Mouse (Mus musculus): ENCODE results near the gene Nfia. TPM values are rescaled to one million over a fixed set of nuclear protein-coding genes. Genes with fewer than 3 reads are reported as not detected.

Nfia gene
- polyA plus RNA-seq, 1 experiment from 2014 or later, result 88.3 TPM

DNA sequence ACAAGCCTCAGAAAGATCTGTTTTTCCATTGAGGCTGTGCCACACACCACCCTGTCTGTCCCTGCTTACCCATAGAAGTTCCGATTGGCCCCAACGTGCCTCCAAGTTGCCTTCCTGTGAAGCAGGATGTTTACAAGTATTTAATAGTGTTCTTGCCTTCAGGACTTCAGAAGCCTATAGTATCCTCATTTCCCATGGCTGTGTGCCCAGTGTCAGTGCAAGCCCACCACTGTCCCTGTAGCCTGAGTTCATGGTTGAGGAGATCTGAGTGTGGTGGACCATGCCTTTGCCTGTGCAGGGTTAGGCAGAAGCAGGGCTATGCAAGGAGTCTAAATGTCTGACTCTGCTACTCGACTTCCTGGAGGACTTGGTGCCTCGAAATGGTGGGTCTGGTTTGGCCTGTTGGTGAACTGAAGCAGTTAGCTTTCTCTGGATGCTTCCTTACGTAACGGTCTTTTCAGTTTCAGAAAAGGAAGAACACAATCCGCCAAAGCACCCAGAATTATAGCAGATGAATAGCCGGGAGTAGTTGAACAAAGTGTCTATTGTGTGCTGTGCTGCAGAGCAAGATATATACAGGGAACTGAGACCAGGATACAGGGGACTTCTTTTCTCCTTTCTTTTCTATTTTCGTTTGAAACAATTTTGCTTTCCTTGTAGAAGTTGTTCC lies 99.4 kb downstream of the Nfia start:
- no peaks in the 10 kb centered on the region for H3K36me3 ChIP-seq (ENCODE audit: control insufficient read depth, insufficient read depth)
- WGBS, result 27% methylated on average over 9 of the region's 9 CpGs
- H3K4me2 ChIP-seq (ENCODE audit: low read length), result no peak overlapping the region
- H3K4me1 ChIP-seq (replicated peaks; ENCODE audit: control insufficient read depth, insufficient read depth, low read length), result peaks cover 53% of the 10 kb centered on the region
- no peak overlapping the region for H3K27ac ChIP-seq (ENCODE audit: low read length)
- H3K9ac ChIP-seq (replicated peaks; ENCODE audit: low read depth, low read length), result no peak overlapping the region
- no peaks in the 10 kb centered on the region for H3K9me3 ChIP-seq (ENCODE audit: control insufficient read depth, low read length)
- no peaks in the 10 kb centered on the region for H3K27me3 ChIP-seq (replicated peaks; ENCODE audit: control insufficient read depth, insufficient read depth, low read length)
- H3K4me3 ChIP-seq (replicated peaks; ENCODE audit: low read length), result no peak overlapping the region
- ATAC-seq, result no peak

DNA sequence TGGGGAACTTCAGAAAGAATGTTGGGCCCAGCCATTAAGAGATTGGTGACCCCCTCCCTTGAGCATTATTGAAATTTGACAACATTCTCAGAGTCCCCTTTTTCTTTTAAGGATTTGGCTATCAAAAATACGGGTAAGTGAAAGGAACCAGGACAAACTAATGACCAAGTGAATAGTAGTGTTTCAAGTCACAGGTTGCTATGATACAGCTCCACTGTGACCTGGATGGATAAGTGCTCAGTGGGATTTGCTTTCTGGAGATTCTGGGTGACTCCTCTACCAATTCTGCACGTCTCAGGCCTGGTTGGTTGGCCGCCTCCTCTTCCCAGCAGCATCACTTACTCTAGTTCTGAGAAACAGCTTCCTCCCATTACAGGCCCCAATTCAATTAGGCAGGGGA lies 102.4 kb downstream of the Nfia start:
- WGBS, result 37% methylated on average over 3 of the region's 3 CpGs
- Histone ChIP-seq H3K4me3 (replicated peaks; ENCODE audit: low read length) (no peak overlapping the region), H3K27ac (ENCODE audit: low read length) (peak overlapping the region; percentile 11; the same call in 1 of the 2 replicates), H3K4me2 (ENCODE audit: low read length) (no peak overlapping the region), H3K9me3 (ENCODE audit: control insufficient read depth, low read length) (no peaks in the 10 kb centered on the region), H3K9ac (replicated peaks; ENCODE audit: low read depth, low read length) (no peak overlapping the region), H3K36me3 (ENCODE audit: control insufficient read depth, insufficient read depth) (no peaks in the 10 kb centered on the region), H3K4me1 (replicated peaks; ENCODE audit: control insufficient read depth, insufficient read depth, low read length) (peaks cover 47% of the 10 kb centered on the region), H3K27me3 (replicated peaks; ENCODE audit: control insufficient read depth, insufficient read depth, low read length) (no peaks in the 10 kb centered on the region)
- no peak for ATAC-seq

DNA sequence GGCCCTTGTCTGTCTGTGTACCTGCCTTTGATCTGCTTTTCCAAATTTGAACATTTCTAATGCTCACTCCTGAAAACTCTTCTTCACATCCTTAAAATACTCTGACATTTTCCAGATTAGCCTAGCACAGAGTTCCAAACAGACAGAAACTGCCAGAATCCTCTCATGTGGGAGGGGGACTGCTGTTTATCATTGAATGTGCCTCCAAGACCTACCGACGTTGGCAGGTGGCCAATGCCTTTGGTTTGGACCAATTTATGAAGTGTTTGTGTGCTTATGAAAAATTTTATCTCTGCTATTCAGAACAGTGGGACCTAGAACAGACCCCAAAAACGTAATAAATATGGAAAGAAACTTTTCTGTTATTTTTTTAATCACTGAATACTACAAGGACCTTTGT lies 103.4 kb downstream of the Nfia start:
- Histone ChIP-seq H3K27me3 (replicated peaks; ENCODE audit: control insufficient read depth, insufficient read depth, low read length) (no peaks in the 10 kb centered on the region), H3K27ac (ENCODE audit: low read length) (0 out of 2 replicates have a peak overlapping the region, but pooled peaks have one; percentile 27), H3K4me2 (ENCODE audit: low read length) (no peak overlapping the region), H3K9me3 (ENCODE audit: control insufficient read depth, low read length) (no peaks in the 10 kb centered on the region), H3K4me1 (replicated peaks; ENCODE audit: control insufficient read depth, insufficient read depth, low read length) (peaks cover 51% of the 10 kb centered on the region), H3K9ac (replicated peaks; ENCODE audit: low read depth, low read length) (no peak overlapping the region), H3K4me3 (replicated peaks; ENCODE audit: low read length) (no peak overlapping the region), H3K36me3 (ENCODE audit: control insufficient read depth, insufficient read depth) (no peaks in the 10 kb centered on the region)
- ATAC-seq, result no peak
- WGBS, result 42% methylated on average over 3 of the region's 3 CpGs

DNA sequence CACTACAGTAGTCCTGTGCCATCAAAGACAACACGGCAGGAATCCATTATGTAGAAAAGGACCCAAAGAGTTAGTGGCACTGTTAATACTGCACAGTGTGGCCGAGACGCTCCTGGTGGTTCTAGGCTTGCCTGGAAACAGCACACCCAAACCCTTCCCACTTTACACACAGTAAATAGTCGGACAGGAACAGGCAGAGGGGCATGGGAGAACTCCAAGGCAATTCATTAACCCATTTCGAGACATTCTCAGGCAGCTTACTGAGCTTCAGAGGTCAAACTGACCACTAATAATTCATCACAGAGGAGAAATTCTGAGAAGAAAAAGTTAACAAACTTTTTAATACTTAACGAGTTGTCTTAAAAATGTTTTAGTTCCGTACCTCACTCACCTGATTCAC lies 107.2 kb downstream of the Nfia start:
- peak overlapping the region; percentile 81 for H3K27ac ChIP-seq (ENCODE audit: low read length)

DNA sequence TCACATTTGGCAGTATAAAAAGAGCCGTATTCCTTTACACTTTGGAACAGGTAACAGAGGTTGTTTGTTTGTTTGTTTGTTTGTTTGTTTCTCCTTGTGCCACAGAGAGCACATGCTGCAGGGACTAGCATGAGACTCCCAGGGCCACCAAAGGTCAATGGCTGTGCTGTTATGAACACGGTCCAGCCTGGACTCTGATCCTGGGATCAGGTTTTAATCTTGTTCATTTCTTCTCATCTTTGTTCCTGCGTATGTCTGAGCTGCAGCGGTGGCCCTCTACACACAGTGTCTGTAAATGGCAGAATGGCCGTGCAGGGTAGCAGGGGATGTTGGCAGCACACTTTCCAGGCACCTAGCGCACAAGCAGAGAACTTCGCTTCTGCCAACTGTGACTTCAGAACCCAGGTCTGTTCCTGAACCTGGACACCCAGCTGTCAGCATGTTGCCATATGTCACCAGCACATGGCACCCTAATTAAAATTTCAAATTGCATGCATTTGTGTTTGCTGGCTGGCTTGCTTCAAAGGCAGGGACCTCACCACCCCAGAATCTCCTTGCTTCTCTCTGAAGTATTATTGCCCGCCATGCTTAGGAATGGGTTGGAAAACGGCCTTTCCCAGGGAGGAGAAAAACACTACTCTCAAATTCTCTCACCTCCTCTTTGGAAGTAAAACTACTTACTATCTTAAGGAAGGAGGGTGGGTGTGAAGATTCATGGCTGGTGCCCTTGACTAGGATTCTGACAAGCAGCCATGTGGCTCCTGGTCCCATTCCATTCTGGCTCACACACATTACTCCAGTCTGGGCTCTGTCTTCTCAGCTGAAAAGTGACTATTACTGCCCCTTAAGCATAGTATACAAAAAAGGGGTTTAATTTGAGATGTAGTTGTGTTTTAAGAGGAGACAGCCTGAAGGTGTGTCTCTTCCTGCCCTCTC lies 107.9 kb downstream of the Nfia start:
- Histone ChIP-seq H3K27ac (ENCODE audit: low read length) (peak overlapping the region; percentile 81), H3K4me3 (replicated peaks; ENCODE audit: low read length) (no peak overlapping the region), H3K9me3 (ENCODE audit: control insufficient read depth, low read length) (no peaks in the 10 kb centered on the region), H3K9ac (replicated peaks; ENCODE audit: low read depth, low read length) (no peak overlapping the region), H3K4me2 (ENCODE audit: low read length) (0 out of 2 replicates have a peak overlapping the region, but pooled peaks have one; percentile 15), H3K27me3 (replicated peaks; ENCODE audit: control insufficient read depth, insufficient read depth, low read length) (no peaks in the 10 kb centered on the region), H3K4me1 (replicated peaks; ENCODE audit: control insufficient read depth, insufficient read depth, low read length) (peaks cover 25% of the 10 kb centered on the region), H3K36me3 (ENCODE audit: control insufficient read depth, insufficient read depth) (no peaks in the 10 kb centered on the region)
- WGBS, result 56% methylated on average over 9 of the region's 9 CpGs
- peak; percentile 88 for ATAC-seq

More for the DNA sequence above, 107.2 kb downstream of the Nfia start:
- Histone ChIP-seq H3K9ac (replicated peaks; ENCODE audit: low read depth, low read length) (no peak overlapping the region), H3K36me3 (ENCODE audit: control insufficient read depth, insufficient read depth) (no peaks in the 10 kb centered on the region), H3K4me1 (replicated peaks; ENCODE audit: control insufficient read depth, insufficient read depth, low read length) (peaks cover 31% of the 10 kb centered on the region), H3K4me3 (replicated peaks; ENCODE audit: low read length) (no peak overlapping the region), H3K4me2 (ENCODE audit: low read length) (no peak overlapping the region), H3K9me3 (ENCODE audit: control insufficient read depth, low read length) (no peaks in the 10 kb centered on the region), H3K27me3 (replicated peaks; ENCODE audit: control insufficient read depth, insufficient read depth, low read length) (no peaks in the 10 kb centered on the region)
- 57% methylated on average over 7 of the region's 7 CpGs for WGBS
- ATAC-seq, result 0 out of 2 replicates have a peak, but pooled peaks have one; percentile 16

DNA sequence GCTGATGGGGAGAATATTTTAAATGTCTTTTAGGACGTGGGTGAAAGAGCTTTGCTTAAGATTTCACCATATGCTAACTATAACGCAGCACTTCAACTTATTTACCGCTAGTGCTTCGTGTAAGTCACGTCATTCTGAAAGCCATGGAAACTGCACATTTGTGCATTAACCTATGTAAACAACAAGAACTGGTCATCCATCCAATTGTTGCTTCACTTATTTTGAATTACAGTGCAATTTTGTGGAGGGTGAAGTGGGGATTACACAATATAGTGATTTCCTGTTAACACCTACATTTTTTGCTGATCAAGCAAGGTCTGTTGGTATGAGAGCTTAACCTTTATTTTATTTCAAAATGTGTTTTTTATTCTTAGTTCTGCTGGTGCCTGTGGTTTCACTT lies 113.0 kb downstream of the Nfia start:
- Histone ChIP-seq H3K9me3 (ENCODE audit: control insufficient read depth, low read length) (no peaks in the 10 kb centered on the region), H3K4me3 (replicated peaks; ENCODE audit: low read length) (no peak overlapping the region), H3K27ac (ENCODE audit: low read length) (no peak overlapping the region), H3K36me3 (ENCODE audit: control insufficient read depth, insufficient read depth) (no peaks in the 10 kb centered on the region), H3K4me2 (ENCODE audit: low read length) (no peak overlapping the region), H3K9ac (replicated peaks; ENCODE audit: low read depth, low read length) (no peak overlapping the region), H3K27me3 (replicated peaks; ENCODE audit: control insufficient read depth, insufficient read depth, low read length) (no peaks in the 10 kb centered on the region), H3K4me1 (replicated peaks; ENCODE audit: control insufficient read depth, insufficient read depth, low read length) (peaks cover 5% of the 10 kb centered on the region)
- ATAC-seq, result no peak
- WGBS, result 83% methylated on average over 5 of the region's 5 CpGs

DNA sequence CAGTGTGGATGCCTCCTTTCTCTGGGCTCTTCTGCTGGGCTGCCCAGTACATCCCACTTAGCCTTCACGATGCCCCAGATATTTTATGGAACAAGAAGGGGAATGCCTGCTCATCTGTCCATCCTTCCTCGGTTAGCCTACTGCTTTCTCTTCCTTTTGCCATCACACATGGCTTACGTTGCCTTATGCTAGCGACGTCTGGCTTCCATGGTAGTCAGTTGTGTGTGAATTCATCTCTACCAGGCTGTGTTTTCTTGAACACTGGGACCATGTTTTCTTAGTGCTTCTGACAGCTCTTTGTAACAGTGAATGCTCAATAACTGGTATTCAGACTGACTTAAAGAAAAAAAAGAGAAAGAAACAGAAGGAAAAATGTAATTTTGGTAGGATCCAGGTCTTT lies 113.7 kb downstream of the Nfia start:
- H3K9me3 ChIP-seq (ENCODE audit: control insufficient read depth, low read length), result no peaks in the 10 kb centered on the region
- WGBS, result 78% methylated on average over 5 of the region's 5 CpGs
- no peaks in the 10 kb centered on the region for H3K27me3 ChIP-seq (replicated peaks; ENCODE audit: control insufficient read depth, insufficient read depth, low read length)
- no peaks in the 10 kb centered on the region for H3K36me3 ChIP-seq (ENCODE audit: control insufficient read depth, insufficient read depth)
- no peak overlapping the region for H3K4me2 ChIP-seq (ENCODE audit: low read length)
- no peak overlapping the region for H3K9ac ChIP-seq (replicated peaks; ENCODE audit: low read depth, low read length)
- 0 out of 2 replicates have a peak, but pooled peaks cover under 1% of the 10 kb centered on the region for H3K4me1 ChIP-seq (replicated peaks; ENCODE audit: control insufficient read depth, insufficient read depth, low read length)
- no peak for ATAC-seq
- H3K27ac ChIP-seq (ENCODE audit: low read length), result no peak overlapping the region
- no peak overlapping the region for H3K4me3 ChIP-seq (replicated peaks; ENCODE audit: low read length)

DNA sequence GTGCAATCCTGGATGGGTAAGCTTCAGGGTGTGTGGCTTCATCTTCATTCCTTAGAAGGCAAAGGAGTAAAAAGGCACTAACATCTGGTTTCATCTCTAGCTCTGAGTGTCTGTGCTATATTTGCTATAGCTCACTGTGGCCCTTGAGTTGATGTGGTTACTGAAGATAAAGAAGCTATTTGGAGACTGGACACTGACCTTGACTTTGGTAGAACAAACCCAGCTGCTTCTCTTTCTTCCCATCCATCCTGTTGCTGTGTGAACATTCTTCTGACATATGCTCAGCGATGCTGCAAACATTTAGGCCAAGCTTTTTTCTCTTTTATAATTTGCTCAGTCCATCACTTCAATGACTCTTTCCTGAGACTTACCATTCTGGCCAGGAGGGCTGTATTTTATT lies 114.7 kb downstream of the Nfia start:
- H3K4me2 ChIP-seq (ENCODE audit: low read length), result no peak overlapping the region
- ATAC-seq, result no peak
- H3K27me3 ChIP-seq (replicated peaks; ENCODE audit: control insufficient read depth, insufficient read depth, low read length), result no peaks in the 10 kb centered on the region
- no peaks in the 10 kb centered on the region for H3K36me3 ChIP-seq (ENCODE audit: control insufficient read depth, insufficient read depth)
- H3K27ac ChIP-seq (ENCODE audit: low read length), result no peak overlapping the region
- 95% methylated on average over 1 of the region's 1 CpGs for WGBS
- no peaks in the 10 kb centered on the region for H3K9me3 ChIP-seq (ENCODE audit: control insufficient read depth, low read length)
- H3K4me3 ChIP-seq (replicated peaks; ENCODE audit: low read length), result no peak overlapping the region
- H3K9ac ChIP-seq (replicated peaks; ENCODE audit: low read depth, low read length), result no peak overlapping the region
- H3K4me1 ChIP-seq (replicated peaks; ENCODE audit: control insufficient read depth, insufficient read depth, low read length), result 0 out of 2 replicates have a peak, but pooled peaks cover 3% of the 10 kb centered on the region

DNA sequence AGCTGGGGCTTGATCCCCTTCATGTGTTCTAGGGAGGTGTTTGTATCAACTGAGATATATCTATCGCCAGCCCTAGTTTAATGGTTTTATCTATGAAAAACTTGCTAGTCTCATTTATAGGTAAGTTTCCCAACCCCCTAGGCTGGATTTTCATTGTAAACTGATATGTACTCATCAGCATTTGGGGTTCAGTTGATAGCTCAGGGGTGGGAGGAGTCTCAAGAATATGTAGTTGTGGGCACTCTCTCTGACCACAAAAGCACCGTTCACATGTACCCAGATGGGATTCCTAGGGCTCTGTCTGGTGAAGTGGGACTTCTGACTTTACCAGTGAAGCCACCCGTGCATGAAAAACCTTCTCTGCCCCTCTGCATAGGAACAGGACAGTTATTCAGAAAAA lies 118.5 kb downstream of the Nfia start:
- 83% methylated on average over 3 of the region's 3 CpGs for WGBS
- H3K4me2 ChIP-seq (ENCODE audit: low read length), result no peak overlapping the region
- H3K4me1 ChIP-seq (replicated peaks; ENCODE audit: control insufficient read depth, insufficient read depth, low read length), result peaks cover 12% of the 10 kb centered on the region
- H3K36me3 ChIP-seq (ENCODE audit: control insufficient read depth, insufficient read depth), result no peaks in the 10 kb centered on the region
- H3K9ac ChIP-seq (replicated peaks; ENCODE audit: low read depth, low read length), result no peak overlapping the region
- H3K27ac ChIP-seq (ENCODE audit: low read length), result no peak overlapping the region
- no peaks in the 10 kb centered on the region for H3K27me3 ChIP-seq (replicated peaks; ENCODE audit: control insufficient read depth, insufficient read depth, low read length)
- ATAC-seq, result no peak
- no peaks in the 10 kb centered on the region for H3K9me3 ChIP-seq (ENCODE audit: control insufficient read depth, low read length)
- no peak overlapping the region for H3K4me3 ChIP-seq (replicated peaks; ENCODE audit: low read length)
